Mouse (Mus musculus) layer of hippocampus, postnatal 10 days (tissue): ENCODE data around the gene Gm49321. TPM values are rescaled to one million over a fixed set of nuclear protein-coding genes. Genes with fewer than 3 reads are reported as not detected.

ENCODE experiments used
- DNase-seq, 2 experiments: peaks; one replicate each; pipeline ENCODE4 v3.0.0; 2021; ENCODE audit warnings: low spot score in 2 of 2
- total RNA-seq, 2 experiments: library from RNA; stranded (reverse); gene quantifications; 2 replicates each; pipeline ENCODE4 v1.2.3; 2021

Gene Gm49321
- total RNA-seq, 2 experiments from 2014 or later, result 4.9 to 12.5 TPM

DNA sequence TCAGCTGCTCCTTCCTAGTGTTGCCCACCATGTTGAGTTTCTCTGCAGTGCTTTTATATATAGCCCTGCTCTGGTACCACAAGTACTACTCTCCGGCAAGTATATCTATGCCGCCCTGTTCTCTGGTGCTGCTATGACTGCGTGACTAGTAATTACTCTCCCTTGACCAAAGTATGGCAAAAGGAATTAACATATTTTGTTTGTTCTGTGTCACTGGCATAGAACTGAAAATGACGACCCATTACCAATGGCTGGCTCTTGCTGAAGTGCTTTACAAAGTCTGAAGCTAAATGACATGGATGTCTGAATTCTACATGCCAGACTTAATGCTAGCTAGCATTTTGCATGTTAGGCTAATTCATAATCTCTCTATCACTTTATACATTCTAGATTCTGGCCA is 11.0 kb downstream of the Gm49321 start:
- DNase-seq, result no peak

DNA sequence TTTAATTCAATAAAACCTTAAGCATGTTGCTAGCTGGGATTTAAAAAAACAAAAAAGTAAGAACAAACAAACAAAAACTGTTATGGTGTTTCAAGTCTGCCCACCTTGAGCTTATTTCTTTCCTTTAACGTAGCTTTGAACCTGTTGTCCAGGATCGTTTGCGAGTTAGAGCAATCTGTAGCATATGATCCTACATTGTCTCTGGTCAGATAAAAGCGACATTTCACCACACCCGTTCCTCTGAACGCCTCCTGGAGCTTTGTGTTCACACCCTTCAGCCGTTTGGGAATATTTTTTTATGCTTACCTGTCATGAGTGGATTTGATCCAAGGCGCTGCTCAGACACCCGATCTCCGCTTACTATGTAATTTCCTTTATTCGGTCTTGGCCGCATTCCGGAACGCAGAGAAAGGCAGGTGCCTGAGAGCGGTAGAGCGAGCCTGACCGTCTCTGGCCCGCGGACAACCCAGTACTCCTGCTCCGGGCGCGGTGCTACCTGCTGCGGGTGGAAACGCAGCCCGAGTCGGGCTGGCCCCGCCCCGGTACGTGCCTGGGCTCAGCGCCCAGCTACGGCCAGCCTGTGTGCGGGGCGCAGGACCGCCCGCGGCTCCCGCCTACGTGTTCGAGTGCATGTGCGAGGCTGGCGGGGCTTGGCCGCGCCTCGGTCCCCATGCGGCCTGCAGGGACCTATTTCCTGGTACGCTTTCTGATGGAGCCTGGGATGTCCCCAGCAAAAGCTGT is 12.0 kb downstream of the Gm49321 start:
- DNase-seq, result peak; percentile 35 to 53

DNA sequence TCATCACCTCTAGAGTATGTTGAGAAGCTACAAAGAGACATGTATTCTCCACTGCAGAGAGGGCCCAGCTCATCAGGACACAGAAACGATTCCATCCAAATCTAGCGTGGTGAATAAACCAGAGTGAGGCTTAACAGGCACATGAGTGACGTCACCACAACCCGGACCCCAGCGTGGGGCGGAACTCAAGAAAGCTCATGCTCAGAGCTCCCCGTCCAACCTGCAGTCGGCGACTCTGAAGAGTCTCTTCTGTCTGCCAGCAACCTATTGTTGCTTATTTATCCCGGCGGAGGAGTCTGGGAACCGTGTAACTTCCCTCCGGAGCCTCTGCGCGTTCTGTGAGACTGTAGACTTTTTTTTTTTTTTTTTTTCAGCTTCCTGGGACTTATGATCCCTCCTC is 15.4 kb downstream of the Gm49321 start:
- peak; percentile 29 to 47 for DNase-seq

DNA sequence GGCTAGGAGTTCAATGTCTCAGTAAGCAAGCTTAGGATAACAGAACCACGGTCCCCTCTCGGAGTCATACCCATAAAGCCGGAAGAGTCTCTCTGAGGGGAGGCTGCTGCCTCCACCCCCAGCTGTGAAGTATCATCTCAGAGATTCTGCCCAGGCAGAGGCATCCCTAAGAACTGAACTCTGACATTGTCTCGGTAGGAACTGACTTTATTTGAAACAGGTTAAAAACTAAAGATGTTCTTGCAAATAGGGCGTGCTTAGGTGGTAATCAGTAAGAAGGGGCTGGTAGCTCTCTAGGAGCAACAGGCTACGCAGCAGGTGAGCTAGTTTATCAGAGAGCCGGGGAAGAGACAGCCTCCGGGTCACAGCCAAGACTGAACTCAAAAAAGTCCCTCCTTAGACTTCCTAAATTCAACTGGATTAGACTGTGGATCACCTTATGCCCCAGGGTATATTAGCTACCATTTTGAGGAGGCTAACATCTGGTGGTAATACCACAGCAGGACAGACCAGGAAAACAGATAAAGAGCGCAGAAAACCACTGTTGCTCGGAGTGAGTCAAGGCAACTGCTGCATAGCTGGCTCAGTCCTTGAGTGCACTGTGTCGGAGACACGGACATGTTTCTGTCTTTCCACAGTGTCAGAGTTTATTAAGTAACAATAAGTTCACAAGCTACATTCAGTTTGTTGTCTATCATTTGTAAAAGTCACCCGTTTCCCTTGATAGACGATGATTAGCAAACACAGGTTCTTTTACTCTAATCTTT is 16.1 kb downstream of the Gm49321 start:
- DNase-seq, result no peak

DNA sequence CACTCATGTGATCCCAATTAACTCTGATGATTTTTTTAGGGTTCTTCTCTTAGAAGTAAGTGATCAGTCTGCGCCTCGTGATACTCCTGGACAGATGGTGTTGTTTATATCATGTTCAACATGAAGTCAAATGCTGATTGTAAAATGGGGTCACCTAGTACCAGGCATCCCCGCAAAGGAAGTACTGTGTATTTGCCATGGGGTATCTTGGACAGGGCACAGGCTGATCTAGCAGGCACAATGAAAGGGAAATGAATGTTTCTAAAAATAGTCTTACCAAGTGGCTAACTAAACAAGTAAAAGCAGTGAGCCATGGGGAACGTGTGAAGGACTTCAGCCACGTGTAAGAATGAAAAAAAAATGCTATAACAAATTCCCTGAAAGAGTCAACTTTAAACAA is 17.3 kb downstream of the Gm49321 start:
- DNase-seq, result no peak

DNA sequence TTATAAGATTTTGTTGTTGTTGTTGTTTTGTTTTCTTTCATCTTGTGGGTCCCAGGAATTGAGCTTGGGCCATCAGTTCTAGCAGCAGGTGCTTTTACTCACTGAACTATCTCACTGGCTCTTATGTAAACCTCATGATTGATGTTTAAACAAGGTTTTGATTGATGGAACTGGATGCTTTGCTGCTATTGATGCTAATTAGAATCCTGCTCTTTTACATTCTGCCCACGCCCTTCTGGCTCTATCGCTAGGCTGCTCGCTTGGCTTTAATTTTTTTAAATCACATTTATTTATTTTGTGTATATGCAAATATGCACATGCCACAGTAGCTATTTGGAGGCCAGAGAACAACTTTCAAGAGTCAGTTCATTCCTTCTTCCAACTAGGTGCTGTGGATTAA is 20.2 kb downstream of the Gm49321 start:
- no peak for DNase-seq

DNA sequence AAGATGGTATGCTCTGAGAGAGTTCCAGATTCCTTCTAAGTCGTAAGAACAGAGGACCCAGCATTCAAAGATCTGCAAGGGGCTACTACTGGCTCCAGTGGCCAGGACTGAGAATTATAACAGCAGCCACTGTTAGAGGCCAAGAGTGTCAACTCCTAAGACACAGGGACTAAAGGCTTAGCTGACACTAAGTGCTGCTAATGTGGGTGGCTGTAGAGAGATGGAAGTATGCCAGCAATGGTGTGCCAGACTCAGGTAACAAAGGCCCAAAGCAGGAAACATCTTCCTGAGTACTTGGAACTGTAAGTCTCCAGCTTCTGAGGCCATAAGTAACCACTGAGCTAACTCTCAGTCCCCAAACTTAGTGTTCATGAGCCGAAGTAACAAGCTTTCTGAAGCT is 21.4 kb downstream of the Gm49321 start:
- DNase-seq, result no peak

DNA sequence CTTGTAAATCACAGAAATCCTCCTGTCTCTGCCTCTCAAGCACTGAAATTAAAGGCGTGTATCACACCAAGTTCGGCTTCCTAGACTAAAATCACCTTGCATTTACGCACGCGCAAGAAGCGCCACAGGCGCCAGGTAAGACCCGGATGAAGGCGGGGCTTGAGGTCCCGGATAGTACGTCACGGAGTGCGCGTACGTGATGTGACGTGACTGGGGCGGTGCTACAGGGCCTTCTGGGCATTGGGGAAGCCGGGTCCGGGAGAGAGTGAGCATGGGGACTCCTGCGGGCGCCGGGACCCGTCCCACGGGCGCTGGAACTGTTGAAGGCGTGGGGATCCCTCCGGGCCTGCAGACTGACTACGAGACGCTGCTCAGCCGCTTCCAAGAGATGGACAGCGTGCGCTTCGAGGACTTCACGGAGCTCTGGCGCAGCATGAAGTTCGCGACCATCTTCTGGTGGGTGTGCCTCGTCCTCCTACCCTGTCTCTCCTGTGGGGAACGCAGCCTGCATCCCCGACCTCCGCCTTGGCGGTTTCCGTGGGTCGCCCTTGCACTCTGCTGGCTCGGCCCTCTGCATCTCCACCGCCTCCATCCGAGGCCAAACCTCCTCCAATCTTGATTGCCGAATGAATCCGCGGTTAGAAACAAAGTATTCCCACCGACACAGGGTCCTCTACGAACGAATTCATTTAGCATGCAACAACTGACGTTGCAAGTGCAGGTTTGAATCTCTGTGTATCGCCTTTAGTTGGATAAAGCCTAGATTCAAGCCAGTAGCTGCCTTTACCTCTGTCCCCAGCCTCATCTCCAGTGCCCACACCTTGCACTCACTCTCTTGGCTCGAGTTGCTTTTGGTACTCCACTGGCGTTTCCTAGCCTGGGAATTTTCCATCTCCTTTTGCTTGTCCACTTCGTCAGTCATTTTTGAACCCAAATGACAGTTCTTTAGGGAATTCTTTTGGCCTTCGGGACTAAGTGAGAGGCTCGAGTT is 27.1 kb downstream of the Gm49321 start, which contains the start of gene Snapc1:
TSS of gene Snapc1 (plus strand) at position 191 of the 991 bp plus-strand sequence.
- DNase-seq, result peak; percentile 96

DNA sequence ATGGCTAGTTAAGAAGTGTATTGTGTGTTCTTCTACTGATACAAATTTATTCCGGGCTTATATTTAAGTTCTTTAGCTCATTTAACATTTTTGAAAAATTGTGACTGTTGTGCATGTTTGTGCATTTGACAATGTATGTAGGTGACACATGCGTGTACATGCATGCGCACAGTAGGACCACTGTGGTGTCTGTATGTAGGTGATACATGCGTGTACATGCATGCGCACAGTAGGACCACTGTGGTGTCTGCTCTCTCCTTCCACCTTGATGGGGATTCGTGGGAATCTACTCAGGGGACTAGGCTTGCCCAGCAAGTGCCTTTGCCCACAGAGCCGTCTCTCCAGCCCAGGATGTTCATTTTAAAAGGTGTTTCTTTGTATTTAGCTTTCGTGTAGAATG is 31.7 kb downstream of the Gm49321 start:
- no peak for DNase-seq

DNA sequence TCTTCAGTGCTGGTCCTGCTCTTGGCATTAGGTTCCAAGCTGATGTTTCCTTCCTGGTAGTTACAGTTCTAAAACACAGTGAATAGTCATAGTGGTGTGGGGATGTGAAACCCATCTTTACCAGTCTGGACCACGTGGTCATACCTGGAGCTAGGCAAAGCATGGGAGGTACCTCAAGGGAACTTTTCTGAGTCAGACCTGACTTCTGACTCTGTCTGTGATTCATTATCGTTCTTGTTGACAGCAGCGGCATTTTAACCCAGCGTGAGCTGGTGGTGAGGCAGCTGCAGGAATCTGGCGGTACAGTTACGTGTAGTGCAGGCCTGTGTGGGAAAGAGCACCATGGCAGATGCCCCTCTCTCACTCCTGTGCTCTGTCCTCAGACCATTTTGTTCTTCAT is 37.1 kb downstream of the Gm49321 start:
- DNase-seq, result no peak

DNA sequence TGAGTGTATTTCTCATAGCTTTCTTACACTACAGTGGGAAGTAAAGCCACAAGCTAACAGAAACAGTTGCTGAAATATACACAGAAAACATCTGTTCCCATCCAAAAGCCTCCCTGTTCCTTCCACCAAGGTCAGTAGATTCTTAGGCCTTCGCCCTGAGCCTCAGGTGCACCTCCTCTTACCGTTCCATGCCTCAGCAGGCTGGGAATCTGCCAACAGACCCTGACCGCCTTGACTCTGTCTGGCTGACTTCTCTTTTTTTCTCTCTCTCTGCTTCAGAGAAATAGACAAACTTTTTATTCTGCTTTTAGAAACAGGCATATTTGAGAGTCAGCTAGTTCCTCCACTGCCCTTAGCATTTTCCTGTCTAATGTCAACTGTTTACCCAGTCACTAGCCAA is 40.7 kb downstream of the Gm49321 start:
- no peak for DNase-seq

DNA sequence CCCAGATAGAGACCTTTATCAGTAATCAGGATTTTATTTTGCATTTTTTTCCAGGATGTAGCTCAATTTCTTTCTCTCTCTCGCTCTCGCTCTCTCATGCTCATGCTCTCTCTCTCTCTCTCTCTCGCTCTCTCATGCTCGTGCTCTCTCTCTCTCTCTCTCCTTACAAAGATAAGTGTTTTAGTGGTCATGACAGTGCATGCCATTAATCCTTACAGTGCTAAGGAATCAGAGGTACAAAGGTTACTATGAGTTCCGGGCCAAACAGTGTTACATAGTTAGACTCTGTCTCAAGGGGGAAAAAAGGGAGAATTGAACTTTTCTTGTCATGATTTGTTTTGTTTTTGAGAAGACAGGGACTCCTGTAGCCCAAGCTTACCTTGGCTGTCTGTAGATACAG is 42.2 kb downstream of the Gm49321 start:
- DNase-seq, result no peak

DNA sequence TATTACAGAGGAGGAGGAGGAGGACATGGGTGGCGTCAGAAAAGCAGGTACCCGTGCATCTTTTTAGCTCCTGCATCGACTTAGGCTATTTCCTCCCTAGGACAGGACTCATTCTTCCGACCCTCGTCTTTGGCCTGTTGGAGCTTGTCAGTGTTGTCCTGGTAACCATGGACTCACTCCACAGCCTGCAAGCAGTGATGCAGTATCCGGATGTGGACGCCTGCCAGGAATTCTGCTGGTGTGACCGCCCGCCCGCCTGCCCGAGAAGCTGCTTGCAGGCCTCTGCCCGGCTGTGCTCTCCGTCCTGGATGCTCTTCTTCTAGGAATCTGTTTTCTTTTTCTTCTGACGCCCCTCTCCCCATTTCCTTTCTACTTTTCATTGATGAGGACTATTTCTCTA is 45.1 kb downstream of the Gm49321 start:
- DNase-seq, result peak; percentile 79 to 82

DNA sequence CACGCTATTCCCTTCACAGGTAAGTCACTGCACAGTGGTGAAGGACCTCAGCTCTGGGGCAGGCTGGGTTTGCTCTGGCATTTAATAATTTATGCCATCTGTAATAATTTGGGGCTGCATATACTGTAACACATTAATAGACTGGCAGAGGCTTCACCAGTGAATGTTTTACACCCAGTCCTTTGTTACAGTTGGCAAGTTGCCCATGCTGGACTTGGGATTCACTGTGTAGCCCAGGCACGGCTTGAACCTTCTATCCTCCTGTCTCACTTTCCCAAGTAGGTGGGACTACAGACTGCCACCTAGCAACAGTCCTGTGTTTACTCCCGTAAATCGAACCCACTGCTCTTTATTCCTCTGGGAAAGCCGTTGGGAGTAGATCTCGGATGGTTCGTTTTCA is 48.8 kb downstream of the Gm49321 start:
- no peak for DNase-seq

DNA sequence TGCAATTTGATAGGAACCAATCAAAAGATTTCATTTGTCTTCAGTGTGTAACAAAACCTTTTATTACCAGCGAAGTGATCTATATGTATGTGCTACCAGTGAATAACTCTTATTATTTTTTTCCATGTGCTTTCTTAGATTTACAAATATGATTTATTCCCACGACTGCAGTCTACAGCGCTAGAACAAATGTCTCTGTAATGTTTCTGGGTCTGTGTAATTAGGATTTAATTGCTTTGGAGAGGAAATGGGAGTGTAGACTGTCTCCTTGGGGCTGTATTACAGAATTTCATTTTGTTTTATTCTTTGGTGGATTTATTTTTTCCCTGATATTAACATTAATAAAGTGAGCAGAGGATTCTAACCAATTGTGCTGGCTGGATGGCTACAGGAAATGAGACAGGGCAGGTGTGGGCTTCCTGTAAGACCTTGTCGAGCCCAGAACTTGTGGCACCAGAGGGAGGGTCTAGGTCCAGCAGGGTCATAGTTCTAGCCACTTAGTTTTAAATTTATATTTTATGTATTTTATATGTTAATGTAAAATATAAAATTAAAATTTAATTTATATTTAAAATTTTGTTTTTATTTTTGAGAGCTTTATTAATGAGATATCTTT is 51.0 kb downstream of the Gm49321 start:
- no peak for DNase-seq

DNA sequence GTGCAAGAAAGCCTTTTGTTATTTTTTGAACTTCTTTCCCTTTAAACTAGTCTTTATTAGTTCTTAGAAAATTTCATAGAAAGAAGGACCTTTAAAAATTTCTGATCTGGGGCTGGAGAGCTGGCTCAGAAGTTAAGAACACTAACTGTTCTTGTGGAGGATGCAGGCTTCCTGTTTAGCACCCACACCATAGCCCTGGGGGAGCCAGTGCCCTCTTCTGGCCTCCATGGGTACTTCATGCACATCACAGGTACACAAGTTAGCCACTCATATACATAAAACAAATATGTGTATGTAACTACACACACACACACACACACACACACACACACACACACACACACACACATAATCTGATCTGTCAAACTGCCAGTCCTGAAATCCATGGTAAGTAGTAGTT is 52.1 kb downstream of the Gm49321 start:
- DNase-seq, result peak; percentile 58 to 60

DNA sequence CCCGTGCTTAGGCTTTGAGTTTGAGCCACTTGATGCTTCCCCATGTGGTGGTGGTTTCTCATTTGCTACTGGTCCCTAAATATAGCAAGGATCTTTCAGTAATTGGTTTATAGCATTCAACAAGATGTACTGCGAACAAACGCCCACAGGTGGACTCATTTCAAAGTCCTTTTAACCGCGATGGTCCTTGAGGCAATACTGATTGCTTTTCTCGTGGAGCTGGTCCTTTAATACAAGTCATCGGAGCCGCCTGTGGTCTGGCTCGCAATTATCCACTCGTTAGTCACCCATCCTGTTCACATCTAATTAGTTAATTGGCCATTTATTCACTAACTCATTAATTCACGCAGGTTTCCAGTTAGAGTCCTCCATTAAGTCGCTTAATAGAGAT is 59.4 kb downstream of the Gm49321 start:
- peak in 1 of 2 experiments; percentile 36 for DNase-seq

DNA sequence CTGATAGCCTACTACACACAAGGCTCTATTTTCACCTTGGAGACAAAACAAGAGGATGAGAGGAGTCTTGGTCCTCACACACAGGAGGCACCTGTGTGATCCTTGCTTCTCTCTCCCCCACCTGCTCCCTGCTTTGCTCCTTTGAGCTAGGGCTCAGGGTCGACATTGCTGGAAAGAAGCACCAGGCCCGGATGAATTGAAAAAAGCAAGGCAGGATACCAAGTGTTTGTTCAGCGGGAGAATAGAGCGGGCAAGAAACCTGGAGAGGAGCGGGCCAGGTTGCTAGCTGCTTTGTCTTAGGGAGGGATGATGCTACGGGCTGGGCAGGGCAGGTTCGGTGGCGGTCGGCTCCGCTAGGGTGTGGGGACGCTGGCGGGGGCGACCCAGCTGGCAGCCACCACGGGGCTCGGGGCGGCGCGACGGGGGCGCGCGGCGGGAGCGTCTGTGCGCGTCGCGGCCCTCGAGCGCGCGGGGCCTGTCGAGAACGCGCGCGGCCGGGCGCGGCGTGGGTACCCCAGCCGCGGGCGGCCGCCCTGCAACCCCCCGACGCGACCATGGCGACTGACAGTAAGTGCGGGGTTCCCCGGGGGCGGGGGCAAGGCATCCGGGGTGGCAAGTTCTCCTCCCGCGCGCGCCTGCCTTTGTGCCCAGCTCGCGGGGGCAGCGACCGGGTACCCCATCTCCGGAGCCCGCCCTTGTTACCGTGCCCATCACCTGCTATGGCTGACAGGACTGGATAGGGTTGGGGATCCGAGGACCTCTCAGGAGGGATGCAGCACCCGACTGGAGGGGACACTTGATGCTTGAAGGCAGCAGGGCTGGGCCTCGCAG is 60.1 kb downstream of the Gm49321 start, which contains the start of gene Syt16:
TSS of gene Syt16 (plus strand) at position 365 of the 831 bp plus-strand sequence.
- peak; percentile 67 to 76 for DNase-seq

DNA sequence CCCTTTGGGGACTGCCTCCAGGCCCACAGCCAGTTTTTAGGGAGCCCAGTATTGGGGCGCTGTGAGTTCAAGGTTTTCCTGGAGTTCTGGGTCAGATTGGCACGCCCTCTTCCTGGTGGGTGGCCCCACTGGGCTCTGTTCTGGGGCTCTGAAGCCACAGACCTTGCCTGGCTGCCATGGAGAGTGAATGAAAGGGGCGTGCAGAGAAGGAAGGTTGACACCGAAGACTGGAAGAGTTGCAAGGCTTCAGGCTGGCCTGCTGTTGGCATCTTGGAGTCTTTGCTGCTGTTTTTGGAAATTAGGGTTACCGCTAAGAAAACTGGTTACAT is 60.6 kb downstream of the Gm49321 start:
- no peak for DNase-seq

DNA sequence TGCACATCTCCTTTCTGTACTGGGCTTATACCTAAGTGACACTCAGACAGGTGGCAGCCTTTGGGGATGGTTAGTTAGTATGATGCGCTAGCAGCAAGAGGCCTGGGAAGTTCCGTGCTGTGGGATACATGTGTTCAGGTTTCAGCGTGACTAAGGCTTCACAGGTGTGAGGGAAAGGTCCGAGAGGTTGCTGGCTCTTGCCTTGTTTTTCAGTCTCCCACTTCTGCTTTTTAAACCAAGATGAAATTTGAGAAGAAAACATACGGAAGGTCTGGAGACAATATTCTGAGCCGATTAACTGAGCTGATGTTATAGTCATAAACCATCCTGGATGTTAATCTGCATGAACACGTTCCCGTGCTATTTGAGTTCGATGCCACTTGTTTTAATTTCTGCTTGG is 65.0 kb downstream of the Gm49321 start:
- DNase-seq, result no peak
